Mouse (Mus musculus) embryonic stem cell, embryonic (primary cell): ENCODE measurements around the gene Cdkn1a.

ENCODE experiments used
- CTCF ChIA-PET, 4 experiments: fragments of 300-600 bp in 2 of 4; fragments of 350-600 bp in 2 of 4; sonication (Branson Sonifier 250); formaldehyde crosslinking; loops; one replicate each; lab custom pipeline; 2022; ENCODE audit warnings: inconsistent platforms in 2 of 4; lab: Charles Lee
- POLR2A ChIA-PET, 4 experiments: fragments of 300-600 bp in 2 of 4; fragments of 350-600 bp in 2 of 4; sonication (Branson Sonifier 250); formaldehyde crosslinking; loops; one replicate each; lab custom pipeline; 2022; ENCODE audit warnings: antibody characterized with exemption in 4 of 4, inconsistent platforms in 1 of 4; lab: Charles Lee

Gene Cdkn1a

DNA sequence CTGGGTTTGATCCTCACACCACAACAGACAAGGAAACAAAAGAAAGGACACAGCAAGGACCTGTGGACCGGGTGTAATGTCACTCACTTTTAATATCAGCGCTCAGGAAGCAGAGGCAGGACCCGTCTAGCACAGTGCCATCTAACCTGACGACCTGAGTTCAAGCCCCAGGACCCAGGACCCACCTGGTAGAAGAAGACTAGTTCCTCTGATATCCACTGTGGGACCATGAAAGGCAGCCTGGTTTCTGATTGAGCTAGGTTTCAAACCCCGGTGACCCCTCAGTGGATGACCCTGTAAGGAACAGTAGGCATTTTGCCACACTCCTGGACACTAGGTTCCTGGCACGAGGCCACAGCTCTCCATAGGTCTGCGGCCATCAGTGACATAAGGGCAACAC, 6.1 kb upstream of the Cdkn1a start:
- CTCF ChIA-PET: interaction anchor here in 1 of 4 experiments (0.7 to 2.0 kb wide), 3 partner anchors 9 to 40 kb away, joined by 3 to 5 read pairs (median 4); no protein-coding TSS in a partner anchor
- POLR2A ChIA-PET: interaction anchor here (0.6 to 37.5 kb wide), 13 partner anchors 8 to 314 kb away, joined by 3 to 2765 read pairs (median 107); partner anchors contain the start of genes Cdkn1a (in 3 of the 4), Srsf3 (in 2 of the 4) and Stk38 (in 1 of the 4)

DNA sequence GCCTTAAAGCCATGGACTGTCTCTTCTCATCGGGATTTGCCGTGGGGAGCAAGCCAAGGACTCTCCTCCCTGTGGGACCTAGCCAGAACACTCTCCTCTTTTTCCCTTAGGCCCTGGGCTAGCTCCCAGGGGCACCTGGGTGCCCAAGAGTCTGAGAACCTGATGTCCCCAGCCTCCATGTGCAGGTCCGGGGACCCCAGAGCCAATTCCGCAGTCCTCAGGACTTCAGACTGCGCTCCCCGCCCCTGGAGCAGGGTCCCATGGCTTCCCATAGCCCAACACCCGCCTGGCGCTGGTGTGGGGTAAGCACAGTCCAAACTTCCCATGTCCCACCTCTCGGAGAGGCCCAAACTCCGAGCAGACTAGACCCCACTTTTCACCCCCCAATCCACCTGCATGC, 5.5 kb upstream of the Cdkn1a start:
- ChIA-PET POLR2A (interaction anchor here in 3 of 4 experiments (1.2 to 37.5 kb wide), 8 partner anchors 8 to 84 kb away, joined by 3 to 2765 read pairs (median 474); partner anchors contain the start of genes Cdkn1a (in 3 of the 3) and Srsf3 (in 1 of the 3)), CTCF (interaction anchor here in 1 of 4 experiments (1.8 kb wide), 1 partner anchor 10 kb away, joined by 5 read pairs; no protein-coding TSS in a partner anchor)

DNA sequence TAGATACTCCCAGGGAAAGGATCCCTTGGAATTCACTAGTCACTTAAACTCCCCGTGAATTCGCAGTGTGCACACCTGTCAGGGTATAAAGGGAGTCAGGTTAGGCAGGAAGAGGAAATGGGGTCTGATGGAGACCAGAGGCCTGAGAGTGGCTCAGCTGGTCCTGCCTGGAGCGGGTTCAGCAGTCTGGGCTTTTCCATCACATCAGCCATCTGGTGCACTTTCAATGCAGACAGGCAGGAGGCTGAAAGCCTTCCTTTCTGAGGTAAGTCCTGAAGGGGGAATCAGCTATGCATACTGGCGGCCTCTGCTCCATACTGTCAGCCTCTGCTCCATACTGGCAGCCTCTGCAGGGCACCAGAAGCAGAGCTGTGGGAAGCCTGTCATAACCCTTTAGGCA, 3.9 kb upstream of the Cdkn1a start:
- CTCF ChIA-PET: no interaction called here
- POLR2A ChIA-PET: interaction anchor here in 2 of 4 experiments (1.0 to 37.5 kb wide), 4 partner anchors 17 to 158 kb away, joined by 3 to 2765 read pairs (median 396); no protein-coding TSS in a partner anchor

DNA sequence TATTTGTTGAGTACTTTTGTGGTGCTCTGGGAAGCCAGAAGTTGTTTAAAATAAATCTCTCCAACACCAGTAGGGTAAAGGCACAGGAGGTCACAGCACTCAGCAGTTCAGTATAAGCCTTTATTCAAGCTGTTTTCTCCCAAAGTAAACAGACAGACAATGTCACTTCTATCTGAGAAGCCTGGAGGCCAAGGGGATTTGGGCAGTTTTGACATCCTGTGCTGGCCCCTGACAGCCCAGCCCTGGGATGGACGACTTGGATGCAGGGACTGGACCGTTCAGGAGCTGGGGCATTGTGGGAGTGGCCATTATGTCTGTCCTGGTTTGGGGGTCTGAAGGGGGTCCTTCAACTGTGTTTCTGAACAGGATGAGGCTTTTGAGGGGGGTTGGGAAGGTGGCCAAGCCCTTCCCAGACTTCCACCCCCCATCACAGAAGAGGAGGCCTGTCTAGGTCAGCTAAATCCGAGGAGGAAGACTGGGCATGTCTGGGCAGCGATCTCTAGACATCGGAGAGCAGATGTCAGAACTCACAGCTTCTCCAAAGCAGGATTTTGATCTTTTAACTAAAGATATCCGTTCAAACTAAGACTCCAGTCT, 670 bp downstream of the Cdkn1a start:
- ChIA-PET CTCF (interaction anchor here in 3 of 4 experiments (0.9 to 1.6 kb wide), 6 partner anchors 17 to 80 kb away, joined by 3 to 9 read pairs (median 4); no protein-coding TSS in a partner anchor), POLR2A (interaction anchor here (0.6 to 37.5 kb wide), 61 partner anchors 8 to 1556 kb away, joined by 3 to 2765 read pairs (median 6); partner anchors contain the start of genes Mtch1 (in 3 of the 4), Srsf3 (in 3 of the 4), Stk38 (in 2 of the 4) and Rab44 (in 1 of the 4))

DNA sequence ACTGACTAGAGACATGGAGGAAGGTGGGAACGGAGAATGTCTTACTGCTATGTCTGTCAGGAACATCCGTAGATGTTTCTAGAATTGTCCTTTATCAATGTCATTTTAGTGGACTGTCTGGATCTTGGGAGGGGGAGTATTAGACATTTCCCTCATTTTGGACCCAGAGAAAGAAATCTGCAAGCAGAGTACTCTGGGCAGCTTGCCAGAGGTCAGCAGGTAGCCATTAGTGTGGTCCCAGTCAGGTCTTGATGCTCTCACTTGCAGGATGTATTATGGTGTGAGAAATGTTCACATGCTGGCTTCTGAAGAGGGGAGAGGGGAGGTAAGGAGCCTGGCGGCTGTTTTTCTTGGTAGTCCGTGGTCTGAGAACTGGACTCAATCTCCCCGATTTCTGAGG, 1.7 kb downstream of the Cdkn1a start:
- CTCF ChIA-PET: interaction anchor here in 3 of 4 experiments (1.2 to 1.6 kb wide), 3 partner anchors 35 to 79 kb away, joined by 3 to 9 read pairs (median 8); no protein-coding TSS in a partner anchor
- POLR2A ChIA-PET: interaction anchor here (0.5 to 37.5 kb wide), 54 partner anchors 8 to 305 kb away, joined by 3 to 2765 read pairs (median 9); partner anchors contain the start of genes Srsf3 (in 3 of the 4), BC004004 (in 1 of the 4), Mtch1 (in 1 of the 4) and Ppil1 (in 1 of the 4)

DNA sequence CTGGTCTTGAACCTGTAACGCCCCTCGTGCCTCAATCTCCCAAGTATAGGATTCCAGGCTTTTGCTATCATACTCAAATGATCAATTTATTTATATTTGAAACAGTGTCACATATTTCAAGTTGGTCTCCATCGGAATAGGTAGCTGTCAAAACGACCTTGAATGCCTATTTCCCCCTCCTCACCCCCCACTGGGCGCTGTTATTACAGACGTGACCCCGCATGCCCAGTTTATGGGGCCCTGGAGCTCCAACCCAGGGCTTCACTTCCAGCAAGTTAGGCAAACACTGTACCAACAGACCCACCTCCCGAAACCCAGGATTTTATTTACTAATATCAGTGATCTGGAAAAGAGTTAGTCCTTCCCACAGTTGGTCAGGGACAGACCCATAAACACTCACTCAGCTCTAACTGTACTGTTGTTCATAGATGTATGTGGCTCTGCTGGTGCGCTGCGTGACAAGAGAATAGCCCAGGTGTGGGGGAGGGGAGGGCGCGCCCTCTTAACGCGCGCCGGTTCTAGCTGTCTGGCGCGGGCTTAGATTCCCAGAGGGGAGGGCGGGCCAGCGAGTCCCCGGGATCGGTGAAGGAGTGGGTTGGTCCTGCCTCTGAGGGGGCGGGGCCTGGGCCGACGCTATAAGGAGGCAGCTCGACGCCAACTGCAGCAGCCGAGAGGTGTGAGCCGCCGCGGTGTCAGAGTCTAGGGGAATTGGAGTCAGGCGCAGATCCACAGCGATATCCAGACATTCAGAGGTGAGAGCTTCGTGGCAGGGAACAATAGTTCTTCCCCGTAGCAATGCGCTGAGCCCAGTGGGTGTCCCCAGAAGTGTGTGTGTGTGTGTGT, 2.6 kb downstream of the Cdkn1a start:
- ChIA-PET POLR2A (interaction anchor here (0.6 to 37.5 kb wide), 164 partner anchors 9 to 1856 kb away, joined by 3 to 2765 read pairs (median 4); partner anchors contain the start of genes Srsf3 (in 4 of the 4), Mtch1 (in 3 of the 4), BC004004 (in 2 of the 4) and Stk38 (in 2 of the 4)), CTCF (interaction anchor here in 3 of 4 experiments (0.5 to 2.6 kb wide), 27 partner anchors 9 to 278 kb away, joined by 3 to 11 read pairs (median 4); no protein-coding TSS in a partner anchor)

DNA sequence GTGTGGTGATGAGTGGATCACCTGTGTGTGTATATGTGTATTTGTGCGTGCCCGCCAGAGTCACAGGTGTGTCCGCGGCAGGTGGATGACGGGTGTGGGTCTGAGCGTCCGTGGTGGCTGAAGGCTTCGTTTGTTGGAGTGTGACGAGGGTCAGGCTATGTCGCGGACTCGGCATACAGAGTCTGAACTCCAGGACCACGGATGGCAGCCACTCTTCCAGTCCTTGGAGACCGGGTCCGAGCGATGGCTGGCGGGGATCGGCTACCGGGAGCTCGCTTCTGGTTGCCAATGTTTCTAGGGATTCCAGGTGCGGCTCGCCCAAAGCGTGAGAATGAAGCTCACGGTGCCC, 3.2 kb downstream of the Cdkn1a start:
- POLR2A ChIA-PET: interaction anchor here (0.6 to 37.5 kb wide), 151 partner anchors 13 to 571 kb away, joined by 3 to 2765 read pairs (median 5); partner anchors contain the start of genes Srsf3 (in 4 of the 4), BC004004 (in 3 of the 4), Mtch1 (in 3 of the 4) and Stk38 (in 2 of the 4)
- CTCF ChIA-PET: interaction anchor here in 3 of 4 experiments (0.5 to 2.6 kb wide), 24 partner anchors 10 to 277 kb away, joined by 3 to 11 read pairs (median 4); no protein-coding TSS in a partner anchor

DNA sequence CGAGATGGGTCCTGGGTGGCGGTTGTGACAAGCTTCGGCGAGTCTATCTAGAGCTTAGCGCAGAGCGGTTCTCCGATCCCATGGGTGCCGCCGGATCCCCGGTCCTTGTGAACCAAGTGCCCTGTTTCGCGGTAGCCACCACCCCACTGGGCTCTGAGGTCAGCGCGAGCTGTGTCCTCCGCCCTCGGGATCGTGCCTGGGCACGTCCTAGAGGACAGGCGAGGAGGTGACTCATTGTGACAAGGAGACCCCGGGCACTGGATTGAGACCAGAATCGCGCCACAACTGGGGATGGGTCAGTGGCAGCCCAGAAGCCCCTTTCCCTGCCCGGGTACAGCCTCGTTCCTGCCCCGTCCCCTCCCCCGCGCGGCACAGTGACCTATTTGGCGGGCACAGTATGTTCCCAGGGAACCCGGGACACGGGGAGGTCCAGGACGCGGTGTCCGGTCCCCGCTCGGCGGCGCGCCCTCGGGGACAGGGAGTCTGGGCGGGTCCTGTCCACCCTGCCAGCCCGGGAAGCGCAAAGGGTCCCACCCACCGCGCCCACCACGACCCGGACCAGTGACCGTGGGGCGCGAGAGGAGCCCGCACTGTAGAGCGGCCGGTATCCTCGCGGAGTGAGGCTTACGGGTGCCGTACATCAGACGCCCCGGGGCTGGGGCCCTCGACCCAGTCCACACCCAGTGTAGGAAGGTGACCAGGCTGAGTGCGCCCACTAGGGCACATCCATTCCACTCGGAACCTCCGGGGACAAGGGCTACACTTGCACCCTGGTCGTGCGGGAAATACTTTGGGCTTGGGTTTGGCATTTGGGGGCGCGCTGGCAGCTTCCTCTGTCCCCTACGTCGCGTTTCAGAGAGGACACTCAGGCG, 3.8 kb downstream of the Cdkn1a start:
- CTCF ChIA-PET: interaction anchor here (0.6 to 2.7 kb wide), 43 partner anchors 10 to 1001 kb away, joined by 3 to 40 read pairs (median 5); no protein-coding TSS in a partner anchor
- POLR2A ChIA-PET: interaction anchor here (0.6 to 37.5 kb wide), 130 partner anchors 13 to 501 kb away, joined by 3 to 2765 read pairs (median 5); partner anchors contain the start of genes Srsf3 (in 4 of the 4), BC004004 (in 2 of the 4), Stk38 (in 2 of the 4) and Kctd20 (in 1 of the 4)

DNA sequence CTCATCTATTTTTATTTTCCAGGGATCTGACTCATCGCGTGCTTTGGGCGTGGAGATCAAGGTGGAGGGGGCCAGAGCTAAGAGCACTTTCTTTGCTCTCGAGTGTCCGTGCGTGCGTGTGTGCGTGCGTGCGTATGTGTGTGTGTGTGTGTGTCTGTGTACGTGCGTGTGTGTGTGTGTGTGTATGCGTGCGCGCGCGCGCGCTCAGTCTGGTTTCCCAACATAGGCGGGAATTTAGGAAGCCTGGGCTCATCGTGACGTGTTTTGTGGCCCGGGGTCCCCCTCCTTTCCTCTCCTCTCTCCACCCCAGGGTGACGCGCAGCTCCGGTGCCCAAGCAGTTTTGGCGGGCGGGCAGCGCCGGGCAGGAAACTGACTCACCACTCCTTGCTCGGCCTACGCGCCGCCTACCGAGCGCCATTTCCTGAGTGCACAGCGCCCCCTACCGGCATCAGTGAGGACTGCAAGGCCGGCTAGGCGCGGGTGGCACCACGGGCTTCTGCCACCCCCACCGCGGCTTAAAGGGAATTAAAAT, 4.5 kb downstream of the Cdkn1a start:
- POLR2A ChIA-PET: interaction anchor here (0.7 to 37.5 kb wide), 68 partner anchors 14 to 252 kb away, joined by 3 to 2765 read pairs (median 6); partner anchors contain the start of genes Srsf3 (in 3 of the 4), BC004004 (in 1 of the 4), Kctd20 (in 1 of the 4) and Mtch1 (in 1 of the 4)
- CTCF ChIA-PET: interaction anchor here (0.6 to 2.7 kb wide), 39 partner anchors 11 to 1002 kb away, joined by 3 to 40 read pairs (median 4); no protein-coding TSS in a partner anchor

DNA sequence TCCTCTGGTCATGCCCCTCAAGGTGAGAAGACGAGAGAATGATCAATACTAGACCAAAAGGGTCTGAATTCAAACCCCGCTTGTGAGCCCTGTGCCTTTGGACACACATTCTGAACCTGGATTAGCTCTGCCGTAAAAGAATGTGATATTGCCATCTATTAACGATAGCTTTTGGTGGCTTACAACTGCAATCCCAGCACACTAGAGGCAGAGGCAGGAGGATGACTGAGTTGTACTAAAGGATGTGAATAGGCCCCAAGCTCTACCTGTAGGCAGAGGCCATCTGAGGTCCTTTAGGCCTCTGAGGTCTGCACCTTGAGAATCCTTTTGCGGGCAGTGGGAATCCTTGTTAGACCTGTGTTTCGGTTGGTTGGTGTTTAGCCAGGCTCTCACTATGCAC, 5.5 kb downstream of the Cdkn1a start:
- ChIA-PET CTCF (interaction anchor here (0.5 to 2.7 kb wide), 28 partner anchors 15 to 150 kb away, joined by 3 to 40 read pairs (median 6); no protein-coding TSS in a partner anchor), POLR2A (interaction anchor here (0.5 to 37.5 kb wide), 68 partner anchors 14 to 1443 kb away, joined by 3 to 2765 read pairs (median 5); partner anchors contain the start of genes Srsf3 (in 3 of the 4), Mtch1 (in 1 of the 4) and Rab44 (in 1 of the 4))

DNA sequence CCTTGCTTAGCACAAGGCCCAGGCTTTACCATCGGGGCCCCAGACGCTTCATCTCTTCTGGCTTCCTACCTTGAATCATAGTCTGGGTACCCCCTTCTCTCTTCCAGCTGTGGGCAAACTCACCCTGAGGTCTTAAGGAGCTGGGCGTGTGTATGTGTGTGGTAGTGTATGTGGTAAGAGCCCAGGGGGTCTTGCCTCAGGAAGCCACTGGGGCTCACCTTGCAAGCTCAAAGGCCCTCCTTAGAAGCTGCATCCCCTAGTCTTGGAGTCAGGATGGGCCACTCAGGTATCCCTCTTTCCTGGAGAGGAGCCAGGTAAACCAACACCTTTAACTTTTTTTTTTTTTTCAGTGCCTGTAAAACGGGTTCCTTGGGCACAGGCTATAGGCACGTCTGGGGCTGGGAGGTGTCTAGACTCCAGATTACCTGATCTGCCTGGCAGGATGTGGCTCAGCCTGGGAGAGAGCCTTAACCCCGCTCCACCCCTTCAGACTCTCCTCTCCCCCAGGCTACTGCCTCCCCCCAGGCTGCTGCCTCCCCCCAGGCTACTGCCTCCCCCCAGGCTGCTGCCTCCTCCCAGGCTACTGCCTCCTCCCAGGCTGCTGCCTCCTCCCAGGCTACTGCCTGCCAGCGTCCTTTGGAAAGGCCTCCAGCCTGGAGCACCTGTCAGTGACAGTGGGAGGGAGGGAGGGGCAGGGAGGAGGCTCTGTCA, 6.2 kb downstream of the Cdkn1a start:
- POLR2A ChIA-PET: interaction anchor here (0.7 to 37.5 kb wide), 49 partner anchors 13 to 242 kb away, joined by 3 to 2765 read pairs (median 6); partner anchors contain the start of gene Srsf3 (in 2 of the 4)
- CTCF ChIA-PET: interaction anchor here in 3 of 4 experiments (0.7 to 2.7 kb wide), 13 partner anchors 16 to 149 kb away, joined by 3 to 40 read pairs (median 7); no protein-coding TSS in a partner anchor

DNA sequence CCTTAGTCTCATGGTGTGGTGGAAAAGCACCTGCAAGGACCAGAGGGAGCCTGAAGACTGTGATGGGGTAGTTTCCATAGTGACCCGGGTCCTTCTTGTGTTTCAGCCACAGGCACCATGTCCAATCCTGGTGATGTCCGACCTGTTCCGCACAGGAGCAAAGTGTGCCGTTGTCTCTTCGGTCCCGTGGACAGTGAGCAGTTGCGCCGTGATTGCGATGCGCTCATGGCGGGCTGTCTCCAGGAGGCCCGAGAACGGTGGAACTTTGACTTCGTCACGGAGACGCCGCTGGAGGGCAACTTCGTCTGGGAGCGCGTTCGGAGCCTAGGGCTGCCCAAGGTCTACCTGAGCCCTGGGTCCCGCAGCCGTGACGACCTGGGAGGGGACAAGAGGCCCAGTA, 7.5 kb downstream of the Cdkn1a start:
- ChIA-PET CTCF (interaction anchor here in 1 of 4 experiments (1.7 kb wide), 1 partner anchor 73 kb away, joined by 6 read pairs; no protein-coding TSS in a partner anchor), POLR2A (interaction anchor here in 3 of 4 experiments (0.6 to 37.5 kb wide), 8 partner anchors 13 to 68 kb away, joined by 3 to 2765 read pairs (median 418); no protein-coding TSS in a partner anchor)

DNA sequence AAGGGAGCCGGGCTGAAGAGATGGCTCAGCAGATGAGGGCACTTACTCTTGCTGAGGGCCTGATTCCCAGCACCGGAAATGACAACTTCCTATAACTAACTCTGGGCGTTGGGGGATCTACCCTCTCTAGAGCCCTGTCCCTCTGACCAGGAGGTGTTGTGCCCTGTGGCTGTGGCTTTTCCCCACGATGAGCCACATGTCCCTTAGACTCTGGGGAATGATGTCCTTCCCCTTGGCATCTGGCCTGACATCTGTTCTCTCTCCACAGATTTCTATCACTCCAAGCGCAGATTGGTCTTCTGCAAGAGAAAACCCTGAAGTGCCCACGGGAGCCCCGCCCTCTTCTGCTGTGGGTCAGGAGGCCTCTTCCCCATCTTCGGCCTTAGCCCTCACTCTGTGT, 8.3 kb downstream of the Cdkn1a start:
- CTCF ChIA-PET: interaction anchor here in 1 of 4 experiments (1.7 kb wide), 1 partner anchor 72 kb away, joined by 6 read pairs; no protein-coding TSS in a partner anchor
- POLR2A ChIA-PET: interaction anchor here in 3 of 4 experiments (0.6 to 37.5 kb wide), 19 partner anchors 8 to 97 kb away, joined by 3 to 2765 read pairs (median 9); partner anchors contain the start of genes Cdkn1a (in 2 of the 3) and Srsf3 (in 1 of the 3)

DNA sequence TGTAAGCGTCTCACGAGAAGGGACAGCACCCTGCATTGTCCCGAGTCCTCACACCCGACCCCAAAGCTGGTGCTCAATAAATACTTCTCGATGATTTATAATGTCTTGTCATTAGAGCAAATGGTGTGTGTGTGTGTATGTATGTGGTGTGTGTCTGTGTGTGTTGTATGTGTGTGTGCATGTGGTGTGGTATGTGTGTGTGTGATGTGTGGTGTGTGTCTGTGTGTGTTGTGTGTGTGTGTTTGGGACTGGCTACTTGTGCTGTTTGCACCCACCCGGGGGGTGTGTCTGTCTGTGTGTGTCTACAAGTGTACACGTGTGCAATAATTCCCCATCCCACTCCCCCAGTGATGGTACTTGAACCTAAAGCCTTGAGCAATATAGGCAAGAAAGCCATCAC, 9.9 kb downstream of the Cdkn1a start:
- ChIA-PET POLR2A (interaction anchor here (0.5 to 37.5 kb wide), 44 partner anchors 9 to 1823 kb away, joined by 3 to 2765 read pairs (median 5); partner anchors contain the start of genes Cdkn1a (in 3 of the 4), Srsf3 (in 2 of the 4), Rab44 (in 1 of the 4) and Tmem217 (in 1 of the 4)), CTCF (interaction anchor here in 2 of 4 experiments (0.5 to 1.0 kb wide), 3 partner anchors 65 to 659 kb away, joined by 3 to 4 read pairs (median 3); no protein-coding TSS in a partner anchor)
